8 mouse cellular contexts compared by ENCODE assay signal in the genomic region with DNA sequence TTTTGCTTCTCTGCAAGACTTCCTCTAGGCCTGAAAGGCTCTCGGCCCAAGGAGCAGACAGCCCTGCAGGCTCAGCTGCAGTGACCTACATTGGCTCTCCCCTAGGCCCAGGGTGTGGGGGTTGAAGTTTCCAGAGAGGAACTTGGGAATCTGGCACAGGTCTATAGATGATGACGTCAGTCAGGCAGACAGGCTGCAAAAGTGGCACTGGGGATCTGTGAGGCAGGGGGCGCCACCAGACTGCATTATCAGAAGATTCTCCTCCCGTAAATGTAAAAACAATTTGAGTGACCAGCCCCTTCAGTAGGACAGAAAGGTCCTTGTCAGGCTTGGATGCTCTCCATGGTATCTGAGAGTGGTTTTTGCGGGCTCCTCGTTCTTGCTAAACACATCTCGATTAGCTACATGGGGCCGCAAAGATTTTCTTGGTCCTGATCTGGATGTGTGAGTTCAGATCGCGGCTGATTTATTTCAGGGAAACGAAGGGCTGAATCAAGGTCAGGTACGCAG. TPM values are rescaled to one million over a fixed set of nuclear protein-coding genes. Genes with fewer than 3 reads are reported as not detected.
DNase-seq lines count a peak whose midpoint lies in the region; ATAC-seq lines count a peak whose summit lies in the region.

No protein-coding gene starts in this region.

- no peaks in the 10 kb centered on the region for H3K9me3 ChIP-seq in intestine, embryonic 16.5 days (ENCODE audit: control insufficient read depth, low read length)
- no peaks in the 10 kb centered on the region for H3K9me3 ChIP-seq in limb, embryonic 11.5 days (ENCODE audit: control insufficient read depth, low read length)
- no peaks in the 10 kb centered on the region for H3K9me3 ChIP-seq in midbrain, embryonic 13.5 days
- no peaks in the 10 kb centered on the region for H3K9me3 ChIP-seq in stomach, embryonic 14.5 days (ENCODE audit: control insufficient read depth, low read depth, low read length)

- DNase-seq in ovary, adult 18-20 months (ENCODE audit: low spot score), result peak; percentile 79
- DNase-seq in ovary, postnatal 10 days (ENCODE audit: low spot score), result no peak
- peak; percentile 77 for DNase-seq in embryo, embryonic 11 days
- DNase-seq in limb, embryonic 11.5 days (ENCODE audit: low spot score), result peak; percentile 66

- no peaks in the 10 kb centered on the region for H3K27me3 ChIP-seq in intestine, embryonic 16.5 days (replicated peaks; ENCODE audit: control insufficient read depth, insufficient read depth, low read length)
- H3K27me3 ChIP-seq in limb, embryonic 11.5 days (ENCODE audit: control insufficient read depth, insufficient read depth, low read length), result no peaks in the 10 kb centered on the region
- H3K27me3 ChIP-seq in midbrain, embryonic 13.5 days, result no peaks in the 10 kb centered on the region
- H3K27me3 ChIP-seq in stomach, embryonic 14.5 days (ENCODE audit: control insufficient read depth, insufficient read depth, low read length), result no peaks in the 10 kb centered on the region

- H3K4me1 ChIP-seq in intestine, embryonic 16.5 days (ENCODE audit: control insufficient read depth, insufficient read depth, low read length), result peaks cover 58% of the 10 kb centered on the region
- H3K4me1 ChIP-seq in limb, embryonic 11.5 days (ENCODE audit: control insufficient read depth, insufficient read depth, low read length), result peaks cover 61% of the 10 kb centered on the region
- H3K4me1 ChIP-seq in midbrain, embryonic 13.5 days (replicated peaks), result peaks cover 67% of the 10 kb centered on the region
- H3K4me1 ChIP-seq in stomach, embryonic 14.5 days (ENCODE audit: control insufficient read depth, insufficient read depth, low read length), result peaks cover 59% of the 10 kb centered on the region

- ATAC-seq in granulocyte monocyte progenitor cell, adult 5-6 weeks (replicated peaks; ENCODE audit: poor library complexity, severe bottlenecking), result peak; percentile 8
- ATAC-seq in intestine, embryonic 16.5 days, result no peak
- ATAC-seq in limb, embryonic 11.5 days (ENCODE audit: insufficient number of reproducible peaks, low FRiP score, low TSS enrichment, low read depth), result no peak
- no peak for ATAC-seq in midbrain, embryonic 13.5 days
- ATAC-seq in stomach, embryonic 14.5 days (ENCODE audit: insufficient number of reproducible peaks, insufficient read depth, low FRiP score, low read depth), result no peak

- peak overlapping the region; percentile 38 for H3K4me2 ChIP-seq in intestine, embryonic 16.5 days (ENCODE audit: low read depth, low read length)
- peak overlapping the region; percentile 26; the same call in 1 of the 2 replicates for H3K4me2 ChIP-seq in limb, embryonic 11.5 days (ENCODE audit: low read depth, severe bottlenecking)
- H3K4me2 ChIP-seq in midbrain, embryonic 13.5 days (replicated peaks), result peak overlapping the region; percentile 38
- H3K4me2 ChIP-seq in stomach, embryonic 14.5 days (replicated peaks; ENCODE audit: low read depth, low read length), result peak overlapping the region; percentile 30

- H3K4me3 ChIP-seq in intestine, embryonic 16.5 days (ENCODE audit: low read length), result 0 out of 2 replicates have a peak overlapping the region, but pooled peaks have one; percentile 1
- H3K4me3 ChIP-seq in limb, embryonic 11.5 days (ENCODE audit: low read depth, low read length), result no peak overlapping the region
- 0 out of 2 replicates have a peak overlapping the region, but pooled peaks have one; percentile 11 for H3K4me3 ChIP-seq in midbrain, embryonic 13.5 days (replicated peaks)
- H3K4me3 ChIP-seq in stomach, embryonic 14.5 days (ENCODE audit: low read depth, low read length), result peak overlapping the region; percentile 5; the same call in 1 of the 2 replicates

- no peaks in the 10 kb centered on the region for H3K36me3 ChIP-seq in intestine, embryonic 16.5 days (ENCODE audit: control insufficient read depth, insufficient read depth, low read length)
- H3K36me3 ChIP-seq in limb, embryonic 11.5 days (ENCODE audit: control insufficient read depth, insufficient read depth, low read length), result no peaks in the 10 kb centered on the region
- no peaks in the 10 kb centered on the region for H3K36me3 ChIP-seq in midbrain, embryonic 13.5 days
- H3K36me3 ChIP-seq in stomach, embryonic 14.5 days (ENCODE audit: control insufficient read depth, insufficient read depth, low read length), result no peaks in the 10 kb centered on the region

- 10% methylated on average over 12 of the region's 12 CpGs for WGBS in intestine, embryonic 16.5 days
- WGBS in limb, embryonic 11.5 days, result 12% methylated on average over 12 of the region's 12 CpGs
- 11% methylated on average over 12 of the region's 12 CpGs for WGBS in midbrain, embryonic 13.5 days
- 8% methylated on average over 12 of the region's 12 CpGs for WGBS in stomach, embryonic 14.5 days

- peak overlapping the region; percentile 25 for H3K9ac ChIP-seq in intestine, embryonic 16.5 days (ENCODE audit: low read depth, low read length)
- H3K9ac ChIP-seq in limb, embryonic 11.5 days (ENCODE audit: low read length), result no peak overlapping the region
- no peak overlapping the region; the same call in 1 of the 2 replicates for H3K9ac ChIP-seq in midbrain, embryonic 13.5 days (replicated peaks)
- H3K9ac ChIP-seq in stomach, embryonic 14.5 days (replicated peaks; ENCODE audit: low read depth, low read length), result no peak overlapping the region

- peak overlapping the region; percentile 90 for H3K27ac ChIP-seq in intestine, embryonic 16.5 days (ENCODE audit: low read length)
- peak overlapping the region; percentile 51 for H3K27ac ChIP-seq in limb, embryonic 11.5 days (replicated peaks; ENCODE audit: low read depth, low read length)
- peak overlapping the region; percentile 69 for H3K27ac ChIP-seq in midbrain, embryonic 13.5 days
- peak overlapping the region; percentile 90 for H3K27ac ChIP-seq in stomach, embryonic 14.5 days (ENCODE audit: low read length)

RNA-seq across cellular contexts. Expression of gene Msl1, which starts 9.5 kb away (rescaled TPM):
- 72.7 and 75.0 TPM in 2 replicates for total RNA-seq in granulocyte monocyte progenitor cell, adult 5-6 weeks (2014; fragmentation: Nextera tagmentation)
- total RNA-seq in granulocyte monocyte progenitor cell, adult 5-6 weeks (2017), result 59.8 and 70.1 TPM in 2 replicates
- polyA plus RNA-seq in intestine, embryonic 16.5 days (2015; fragmentation: Nextera tagmentation; extraction: Ambion mirVana), result 13.5 and 14.5 TPM in 2 replicates
- polyA plus RNA-seq in limb, embryonic 11.5 days (2014; fragmentation: Nextera tagmentation; extraction: Ambion mirVana), result 24.6 and 25.6 TPM in 2 replicates
- polyA plus RNA-seq in midbrain, embryonic 13.5 days (2015; fragmentation: Nextera tagmentation; extraction: Ambion mirVana), result 34.2 and 34.5 TPM in 2 replicates
- polyA plus RNA-seq in stomach, embryonic 14.5 days (2014; fragmentation: Nextera tagmentation; extraction: Ambion mirVana), result 21.6 and 22.3 TPM in 2 replicates

RNA-seq across cellular contexts. Expression of gene Nr1d1, which starts 10.7 kb away (rescaled TPM):
- 2.3 and 2.8 TPM in 2 replicates for total RNA-seq in granulocyte monocyte progenitor cell, adult 5-6 weeks (2014; fragmentation: Nextera tagmentation)
- 1.2 TPM in 1 of 2 replicates, not detected in the other for total RNA-seq in granulocyte monocyte progenitor cell, adult 5-6 weeks (2017)
- 2.3 and 2.7 TPM in 2 replicates for polyA plus RNA-seq in intestine, embryonic 16.5 days (2015; fragmentation: Nextera tagmentation; extraction: Ambion mirVana)
- 1.0 and 1.1 TPM in 2 replicates for polyA plus RNA-seq in limb, embryonic 11.5 days (2014; fragmentation: Nextera tagmentation; extraction: Ambion mirVana)
- polyA plus RNA-seq in midbrain, embryonic 13.5 days (2015; fragmentation: Nextera tagmentation; extraction: Ambion mirVana), result 1.2 and 1.9 TPM in 2 replicates
- polyA plus RNA-seq in stomach, embryonic 14.5 days (2014; fragmentation: Nextera tagmentation; extraction: Ambion mirVana), result 1.7 and 2.3 TPM in 2 replicates

RNA-seq across cellular contexts. Expression of gene Casc3, which starts 18.9 kb away (rescaled TPM):
- total RNA-seq in granulocyte monocyte progenitor cell, adult 5-6 weeks (2014; fragmentation: Nextera tagmentation), result 46.1 and 46.7 TPM in 2 replicates
- total RNA-seq in granulocyte monocyte progenitor cell, adult 5-6 weeks (2017), result 13.6 and 31.8 TPM in 2 replicates
- polyA plus RNA-seq in intestine, embryonic 16.5 days (2015; fragmentation: Nextera tagmentation; extraction: Ambion mirVana), result 23.1 and 24.3 TPM in 2 replicates
- polyA plus RNA-seq in limb, embryonic 11.5 days (2014; fragmentation: Nextera tagmentation; extraction: Ambion mirVana), result 44.9 and 51.1 TPM in 2 replicates
- 52.6 and 57.6 TPM in 2 replicates for polyA plus RNA-seq in midbrain, embryonic 13.5 days (2015; fragmentation: Nextera tagmentation; extraction: Ambion mirVana)
- polyA plus RNA-seq in stomach, embryonic 14.5 days (2014; fragmentation: Nextera tagmentation; extraction: Ambion mirVana), result 33.7 and 35.1 TPM in 2 replicates

RNA-seq across cellular contexts. Expression of gene Thra, which starts 45.4 kb away (rescaled TPM):
- 39.3 and 39.5 TPM in 2 replicates for total RNA-seq in granulocyte monocyte progenitor cell, adult 5-6 weeks (2014; fragmentation: Nextera tagmentation)
- total RNA-seq in granulocyte monocyte progenitor cell, adult 5-6 weeks (2017), result 23.0 and 24.2 TPM in 2 replicates
- polyA plus RNA-seq in intestine, embryonic 16.5 days (2015; fragmentation: Nextera tagmentation; extraction: Ambion mirVana), result 41.5 and 42.0 TPM in 2 replicates
- 16.5 and 17.7 TPM in 2 replicates for polyA plus RNA-seq in limb, embryonic 11.5 days (2014; fragmentation: Nextera tagmentation; extraction: Ambion mirVana)
- 99.6 and 106 TPM in 2 replicates for polyA plus RNA-seq in midbrain, embryonic 13.5 days (2015; fragmentation: Nextera tagmentation; extraction: Ambion mirVana)
- polyA plus RNA-seq in stomach, embryonic 14.5 days (2014; fragmentation: Nextera tagmentation; extraction: Ambion mirVana), result 61.4 and 62.9 TPM in 2 replicates

RNA-seq across cellular contexts. Expression of gene Rapgefl1, which starts 50.8 kb away (rescaled TPM):
- total RNA-seq in granulocyte monocyte progenitor cell, adult 5-6 weeks (2014; fragmentation: Nextera tagmentation), result 2.0 TPM in 1 of 2 replicates, not detected in the other
- 0.30 TPM in 1 of 2 replicates, not detected in the other for total RNA-seq in granulocyte monocyte progenitor cell, adult 5-6 weeks (2017)
- polyA plus RNA-seq in intestine, embryonic 16.5 days (2015; fragmentation: Nextera tagmentation; extraction: Ambion mirVana), result 0.67 and 1.1 TPM in 2 replicates
- polyA plus RNA-seq in limb, embryonic 11.5 days (2014; fragmentation: Nextera tagmentation; extraction: Ambion mirVana), result 2.2 and 2.8 TPM in 2 replicates
- 4.7 and 5.8 TPM in 2 replicates for polyA plus RNA-seq in midbrain, embryonic 13.5 days (2015; fragmentation: Nextera tagmentation; extraction: Ambion mirVana)
- 5.6 and 7.7 TPM in 2 replicates for polyA plus RNA-seq in stomach, embryonic 14.5 days (2014; fragmentation: Nextera tagmentation; extraction: Ambion mirVana)
